Mouse (Mus musculus): ENCODE measurements around the gene Fam126b.
"Not testable (repeated sequence)": the region's sequence is repeated elsewhere in the genome, so short reads cannot be mapped to it uniquely, and the experiment has no call there.

The Fam126b gene

DNA sequence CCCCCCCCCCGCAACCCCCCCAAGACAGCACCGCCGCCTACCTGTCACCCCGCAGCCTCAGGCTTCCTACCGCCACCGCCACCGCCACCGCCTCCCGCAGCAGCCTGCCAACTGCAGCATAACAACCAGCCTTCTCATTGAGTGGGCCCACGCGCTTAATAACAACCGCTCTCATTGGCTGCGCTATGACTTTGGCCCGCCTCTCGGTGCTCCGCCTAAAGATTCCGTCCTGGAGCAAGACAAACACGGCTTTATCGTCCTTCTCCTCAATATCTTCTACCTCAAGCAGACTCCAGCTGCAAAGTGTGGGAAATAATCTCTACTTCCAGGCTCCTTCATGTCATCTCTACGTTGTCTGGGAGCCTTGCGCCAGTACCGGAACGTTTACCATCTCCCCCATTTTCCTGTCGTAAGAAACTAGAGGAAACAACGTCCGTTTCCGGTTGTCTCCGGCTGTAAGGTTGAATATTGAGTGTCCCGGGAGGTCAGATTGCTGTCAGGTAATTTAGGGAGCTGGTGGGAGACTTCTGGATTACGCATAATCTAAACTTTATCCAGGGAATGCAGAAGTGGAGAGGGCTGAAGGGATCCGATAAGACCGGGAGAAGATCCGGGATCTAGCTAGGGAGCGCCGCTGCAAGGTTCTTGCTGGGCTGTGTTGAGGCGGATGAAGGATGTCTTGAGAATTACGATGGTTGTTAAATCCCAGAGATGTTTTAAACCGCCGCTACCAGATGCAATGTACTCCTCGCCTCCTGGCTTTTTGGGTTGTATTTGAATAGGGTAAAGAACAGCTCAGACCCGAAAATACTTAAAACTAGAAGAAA, at the start of gene Fam126b, which contains the start of gene Ndufb3:
Gene Fam126b (minus strand): TSS at position 153 of the 827 bp plus-strand sequence.
Gene Ndufb3 (plus strand): TSS at position 214 of the 827 bp plus-strand sequence.
- DNase-seq (ENCODE audit: low spot score in 2 of 2): peak; percentile 88 to 89

DNA sequence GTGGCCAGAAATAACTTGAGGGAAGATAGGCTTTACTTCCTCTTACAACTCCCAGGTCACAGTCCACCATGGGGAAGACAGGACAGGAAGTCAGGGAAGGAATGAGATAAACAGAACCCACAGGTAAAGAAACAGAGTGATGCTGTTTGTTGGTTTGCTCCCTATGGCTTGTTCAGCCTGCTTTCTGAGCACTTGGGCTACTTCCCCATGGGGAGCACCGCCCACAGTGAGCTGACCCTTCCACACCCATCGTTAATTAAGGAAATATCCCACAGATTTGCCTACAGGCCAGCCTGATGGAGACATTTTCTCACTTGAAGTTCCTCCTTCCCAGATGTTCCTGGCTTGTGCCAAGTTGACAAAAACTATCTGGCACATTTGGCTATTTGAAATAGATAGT, 42.7 kb upstream of the Fam126b start:
- DNase-seq (ENCODE audit: low spot score in 2 of 2): not testable (repeated sequence)

DNA sequence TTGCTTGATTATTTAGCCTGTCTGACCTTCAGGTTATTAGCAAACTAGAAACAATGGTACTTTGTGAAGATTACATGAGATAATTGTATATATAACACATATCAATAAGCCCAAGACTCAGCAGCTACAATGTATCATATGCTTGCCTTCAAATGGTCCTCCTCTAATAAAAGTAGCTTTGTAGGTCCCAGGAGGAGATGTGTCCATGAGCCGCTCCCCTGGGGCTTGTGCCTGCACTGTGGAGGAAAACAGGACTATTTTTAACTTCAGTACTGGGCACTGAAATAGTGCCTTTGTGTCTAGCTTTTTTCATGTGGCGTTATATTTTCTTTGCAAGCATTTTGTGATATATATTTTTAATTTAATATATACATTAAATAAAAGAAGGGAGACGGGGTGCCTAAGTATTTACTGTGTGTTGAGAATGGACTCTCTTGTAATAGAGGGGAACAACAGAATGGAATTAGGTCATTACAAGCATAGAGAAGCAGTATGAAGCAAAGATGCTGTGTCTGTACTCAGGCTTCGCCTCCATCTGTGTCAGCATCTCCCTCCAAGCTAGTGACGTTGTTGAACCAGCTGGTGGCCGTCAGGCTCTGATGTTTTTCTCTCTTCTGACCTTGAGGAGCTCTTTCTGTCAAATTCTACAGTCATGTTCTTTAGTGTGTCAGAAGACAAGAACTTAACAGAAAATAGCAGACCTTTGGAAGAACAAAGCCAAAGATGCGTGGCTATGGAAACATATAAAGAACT, 36.0 kb upstream of the Fam126b start:
- DNase-seq (ENCODE audit: low spot score in 2 of 2): no peak

DNA sequence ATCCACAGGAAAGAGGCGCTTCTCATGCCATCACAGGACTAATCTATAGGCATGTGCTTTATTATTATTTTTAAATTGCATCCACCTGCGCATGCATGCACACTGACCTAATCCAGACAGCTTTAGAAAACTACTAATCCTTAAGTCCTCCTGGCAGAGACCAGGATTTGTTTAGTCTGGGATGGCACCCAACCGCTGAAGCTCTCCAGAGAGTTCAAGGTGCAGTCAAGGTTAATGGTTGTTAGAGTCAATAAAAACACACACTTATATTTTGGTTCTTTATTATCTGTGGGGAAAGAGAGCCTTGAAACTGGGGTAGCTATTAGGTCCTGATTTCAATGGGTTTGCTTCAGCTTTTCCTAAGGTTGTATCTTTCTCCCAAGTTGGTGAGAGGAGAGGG, 35.1 kb upstream of the Fam126b start:
- DNase-seq (ENCODE audit: low spot score in 2 of 2): no peak

DNA sequence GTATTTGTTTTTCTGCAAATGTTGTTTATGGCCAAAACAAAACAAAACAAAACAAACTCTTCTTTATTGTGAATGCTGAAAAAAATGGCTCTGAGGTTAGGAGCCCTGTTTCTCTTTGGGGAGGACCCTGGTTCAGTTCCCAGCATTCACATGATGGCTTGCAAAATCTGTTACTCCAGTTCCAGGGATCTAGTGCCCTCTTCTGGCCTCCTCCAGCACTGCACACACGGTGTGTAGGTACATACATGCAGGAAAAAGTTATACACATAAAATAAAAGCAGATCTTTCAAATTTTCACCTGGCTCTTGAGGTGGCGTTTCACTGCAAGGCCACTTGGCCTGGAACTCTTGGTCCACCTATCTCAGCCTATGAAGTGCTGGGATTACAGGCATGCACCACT, 32.6 kb upstream of the Fam126b start:
- DNase-seq (ENCODE audit: low spot score in 2 of 2): no peak

DNA sequence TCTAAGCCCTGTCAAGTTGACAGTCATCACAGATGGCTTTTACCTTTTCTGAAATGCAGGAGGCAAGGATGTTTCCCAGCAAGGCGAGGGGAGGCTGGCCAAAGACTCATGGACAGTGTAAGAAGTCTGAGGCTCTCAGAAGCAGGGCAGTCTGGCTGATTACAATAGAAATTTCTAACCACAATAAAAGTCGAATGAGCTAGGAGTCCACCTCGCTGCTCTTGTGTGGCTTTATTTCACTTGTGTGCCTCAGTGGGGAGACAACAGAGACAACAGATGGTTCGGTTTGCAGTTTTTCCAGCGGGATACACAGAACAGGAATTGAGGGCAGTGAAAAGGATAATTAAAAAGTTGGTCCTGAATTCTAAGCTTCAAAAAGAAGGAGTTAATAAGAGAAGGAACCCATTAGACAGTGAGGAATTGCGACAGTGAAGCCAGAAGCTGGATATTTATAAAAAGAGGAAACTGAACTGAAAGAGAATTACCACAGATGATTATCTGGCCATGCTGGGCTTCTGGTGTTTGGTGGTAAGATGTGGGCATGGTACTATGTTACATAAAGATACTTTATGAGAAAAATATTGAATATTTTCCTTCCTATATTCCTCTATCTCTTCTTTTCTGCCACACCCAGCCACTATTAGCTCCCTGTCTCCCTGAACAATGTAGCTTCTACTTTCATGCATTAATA, 32.0 kb upstream of the Fam126b start:
- DNase-seq (ENCODE audit: low spot score in 2 of 2): no peak

DNA sequence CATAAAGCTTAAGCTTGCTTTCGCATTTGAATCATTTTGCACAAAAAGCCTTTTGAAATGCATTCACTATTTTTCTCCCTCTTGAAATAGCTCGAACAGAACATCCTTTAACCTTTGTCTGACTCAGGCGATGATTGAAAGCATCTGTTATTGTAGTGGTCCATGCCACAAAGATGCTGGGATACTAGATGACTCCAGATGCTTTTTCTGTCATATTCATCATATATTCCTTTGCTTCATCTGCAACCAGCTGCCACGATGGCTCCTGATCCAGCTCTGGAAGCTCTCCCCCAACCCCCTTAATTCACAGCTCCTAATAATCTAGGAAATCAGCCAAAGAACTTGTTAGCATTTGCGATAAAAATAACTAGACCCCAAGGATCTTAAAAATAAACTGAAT, 31.0 kb upstream of the Fam126b start:
- DNase-seq (ENCODE audit: low spot score in 2 of 2): no peak

DNA sequence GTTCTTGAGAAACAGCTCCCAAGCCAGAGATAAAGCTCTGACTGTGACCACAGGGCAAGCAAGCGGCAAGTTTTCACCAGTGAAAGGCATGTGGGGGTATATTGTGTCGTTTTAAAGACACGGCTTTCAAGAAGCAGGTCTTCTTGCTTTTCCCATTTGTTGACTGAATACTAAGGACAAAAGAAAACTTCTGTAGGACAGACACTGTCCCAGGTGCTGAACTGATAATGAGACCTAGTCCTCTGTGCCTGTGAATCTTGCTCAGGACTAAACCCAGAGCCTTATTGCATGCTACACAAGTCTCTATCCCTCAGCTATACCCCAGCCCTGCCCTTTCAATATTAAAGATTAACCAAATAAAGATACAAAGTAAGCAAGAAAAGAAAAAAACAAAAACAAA, 30.1 kb upstream of the Fam126b start:
- DNase-seq (ENCODE audit: low spot score in 2 of 2): no peak

DNA sequence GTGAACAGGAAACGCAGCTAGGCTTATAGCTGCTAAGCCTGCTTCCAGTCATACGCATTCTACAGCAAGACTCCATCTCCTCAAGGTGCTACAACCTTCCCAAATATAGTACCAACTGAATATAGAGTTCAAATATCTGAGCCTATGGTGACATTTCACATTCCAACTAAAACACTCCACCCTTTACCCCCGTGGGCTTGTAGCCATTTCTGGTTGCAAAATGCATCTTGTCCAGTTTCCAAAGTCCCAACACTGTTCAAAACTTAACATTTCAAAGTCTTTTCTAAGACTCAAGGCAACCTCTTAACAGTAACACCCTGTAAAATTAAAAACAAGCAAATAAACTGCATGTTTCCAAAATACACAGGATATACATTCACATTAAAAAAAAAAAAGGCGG, 29.0 kb upstream of the Fam126b start:
- no peak for DNase-seq (ENCODE audit: low spot score in 2 of 2)

DNA sequence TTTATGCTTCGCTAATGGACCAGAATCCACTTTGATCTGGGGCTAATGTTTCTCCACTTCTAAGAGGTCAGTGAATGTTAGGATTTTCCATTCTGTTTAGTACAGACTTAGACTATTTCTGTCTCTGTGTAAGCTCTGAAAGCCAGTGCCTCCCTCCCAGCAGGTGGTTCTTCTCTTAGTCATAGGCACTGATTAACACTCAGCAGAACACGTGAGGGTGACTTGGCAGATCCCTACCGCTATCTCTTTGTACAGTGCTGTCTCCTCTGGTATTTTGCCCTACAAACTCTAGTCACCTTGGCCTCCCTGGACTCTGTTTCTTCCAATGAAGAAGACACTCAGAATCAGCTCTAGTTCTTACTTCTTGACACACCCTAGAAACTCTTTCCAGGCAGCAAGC, 28.3 kb upstream of the Fam126b start:
- DNase-seq (ENCODE audit: low spot score in 2 of 2): no peak

DNA sequence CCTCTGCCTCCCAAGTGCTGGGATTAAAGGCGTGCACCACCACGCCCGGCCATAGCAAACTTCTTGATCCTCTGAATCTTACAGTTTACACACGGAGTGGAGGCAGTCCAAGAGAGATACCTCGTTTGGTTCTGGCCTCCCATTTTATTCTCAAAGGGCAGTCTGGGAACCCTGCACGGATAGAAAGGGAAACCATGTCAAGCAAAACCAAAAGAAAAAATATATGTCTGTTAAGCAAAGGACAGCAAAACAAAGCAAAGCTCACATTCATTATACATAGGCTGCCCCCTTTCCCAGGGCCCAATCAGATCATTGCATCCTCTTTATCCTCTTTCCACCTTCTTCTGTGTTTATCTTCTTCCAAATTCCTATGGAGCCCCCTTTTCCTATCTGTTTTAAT, 27.7 kb upstream of the Fam126b start:
- peak in 1 of 2 experiments; percentile 10 for DNase-seq (ENCODE audit: low spot score in 2 of 2)

DNA sequence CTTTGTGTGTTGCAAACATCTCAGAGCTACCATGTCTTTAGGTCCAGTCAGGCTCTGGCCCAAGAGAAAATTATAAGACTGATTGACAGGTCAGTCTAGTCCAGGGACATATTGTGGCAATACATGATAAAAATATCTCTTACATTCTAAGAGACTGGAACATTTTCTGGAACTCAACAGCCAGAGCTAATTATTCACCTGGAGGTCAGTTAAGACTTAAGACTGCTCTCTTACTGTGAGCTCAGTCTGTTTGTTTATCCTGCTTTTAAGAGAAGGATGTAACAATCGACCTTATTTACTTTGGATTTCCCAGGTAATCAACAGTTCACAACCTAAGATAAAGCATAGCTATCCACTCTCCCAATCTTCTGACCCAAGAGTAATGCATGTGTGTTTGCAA, 24.5 kb upstream of the Fam126b start:
- no peak for DNase-seq (ENCODE audit: low spot score in 2 of 2)

DNA sequence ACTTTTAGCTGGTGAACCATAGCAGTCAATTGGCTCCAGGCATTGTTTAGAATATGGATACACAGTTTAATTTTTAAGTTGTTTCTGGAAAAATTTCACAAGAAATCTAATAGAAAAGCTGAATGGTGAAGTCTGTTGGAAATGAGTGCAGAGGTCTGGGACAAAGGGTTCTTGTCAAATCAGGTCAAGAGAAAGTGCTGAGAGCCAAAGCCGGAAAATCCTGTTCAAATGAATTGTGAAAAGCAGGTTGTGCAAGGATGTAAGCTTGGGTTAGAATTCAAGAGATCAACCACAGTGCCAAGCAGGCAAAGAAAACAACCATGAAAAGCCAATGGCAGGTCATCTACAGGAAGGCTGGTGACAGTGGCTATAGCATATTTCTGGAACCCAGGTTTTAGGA, 24.0 kb upstream of the Fam126b start:
- DNase-seq (ENCODE audit: low spot score in 2 of 2): no peak

DNA sequence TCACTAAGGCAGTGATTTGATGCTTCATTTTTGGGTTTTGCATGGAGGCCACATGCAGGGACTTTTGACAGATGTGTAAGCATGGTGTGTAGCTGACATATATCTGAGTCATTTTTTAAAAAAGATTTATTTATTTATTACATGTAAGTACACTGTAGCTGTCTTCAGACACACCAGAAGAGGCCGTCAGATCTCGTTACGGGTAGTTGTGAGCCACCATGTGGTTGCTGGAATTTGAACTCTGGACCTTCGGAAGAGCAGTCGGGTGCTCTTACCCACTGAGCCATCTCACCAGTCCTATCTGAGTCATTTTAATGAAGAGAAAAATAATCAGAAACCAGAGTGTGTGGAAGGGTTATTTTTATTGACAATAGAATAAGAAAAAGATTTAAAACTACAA, 23.5 kb upstream of the Fam126b start:
- not testable (repeated sequence) for DNase-seq (ENCODE audit: low spot score in 2 of 2)

DNA sequence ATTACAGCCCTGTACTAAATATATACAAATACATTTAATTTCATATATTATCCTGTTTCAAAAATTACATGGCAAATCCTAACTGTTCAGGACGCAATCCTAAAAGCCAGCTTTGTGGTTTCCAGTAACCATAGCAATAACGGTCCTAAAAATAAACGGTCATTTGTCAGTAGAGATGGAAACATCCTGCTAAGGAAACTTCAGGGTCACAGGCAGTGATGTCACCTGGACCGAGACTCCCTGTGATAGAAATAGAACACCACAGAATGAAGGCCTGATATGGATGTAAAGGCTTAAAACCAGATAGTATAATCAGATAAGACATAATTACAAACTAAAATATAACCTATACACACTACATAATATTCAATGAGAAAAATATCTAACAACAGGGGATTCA, 17.6 kb upstream of the Fam126b start:
- no peak for DNase-seq (ENCODE audit: low spot score in 2 of 2)

DNA sequence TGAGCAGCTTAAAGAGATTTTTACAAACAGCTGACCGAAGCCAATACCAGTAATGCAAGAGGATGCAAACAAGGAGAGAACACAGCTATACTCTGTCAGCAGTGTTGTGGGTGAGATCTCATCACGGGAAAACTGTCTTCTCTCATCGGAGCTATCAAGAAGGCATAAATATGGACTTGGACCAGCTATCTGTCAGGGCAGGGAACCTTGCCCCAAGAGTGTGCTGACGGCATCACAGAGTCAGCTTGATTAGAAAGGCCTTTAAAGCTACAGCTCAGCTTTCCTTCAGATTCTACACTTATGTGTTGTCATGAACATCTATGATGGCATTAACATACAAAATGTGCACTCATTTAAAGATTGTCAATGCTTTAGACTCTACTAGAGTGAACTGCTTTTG, 16.6 kb upstream of the Fam126b start:
- DNase-seq (ENCODE audit: low spot score in 2 of 2): no peak

DNA sequence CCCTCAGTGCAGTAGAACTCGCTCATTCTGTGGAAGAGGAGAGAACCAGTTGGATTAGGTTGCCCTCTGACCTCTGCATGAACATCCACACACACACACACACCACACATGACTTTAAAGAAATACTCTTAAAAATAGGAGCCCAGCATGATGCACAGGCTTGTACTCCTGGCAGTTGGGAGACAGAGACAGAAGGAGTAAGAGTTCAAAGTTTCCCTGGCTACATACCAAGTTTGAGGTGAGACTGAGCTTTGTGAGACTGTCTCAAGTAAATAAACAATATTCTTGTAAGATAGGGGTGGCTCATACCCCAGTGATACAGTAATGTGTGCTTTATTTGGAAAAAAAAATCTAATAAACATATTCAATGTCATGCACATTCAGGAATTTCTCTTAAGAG, 1.4 kb upstream of the Fam126b start:
- DNase-seq (ENCODE audit: low spot score in 2 of 2): no peak

DNA sequence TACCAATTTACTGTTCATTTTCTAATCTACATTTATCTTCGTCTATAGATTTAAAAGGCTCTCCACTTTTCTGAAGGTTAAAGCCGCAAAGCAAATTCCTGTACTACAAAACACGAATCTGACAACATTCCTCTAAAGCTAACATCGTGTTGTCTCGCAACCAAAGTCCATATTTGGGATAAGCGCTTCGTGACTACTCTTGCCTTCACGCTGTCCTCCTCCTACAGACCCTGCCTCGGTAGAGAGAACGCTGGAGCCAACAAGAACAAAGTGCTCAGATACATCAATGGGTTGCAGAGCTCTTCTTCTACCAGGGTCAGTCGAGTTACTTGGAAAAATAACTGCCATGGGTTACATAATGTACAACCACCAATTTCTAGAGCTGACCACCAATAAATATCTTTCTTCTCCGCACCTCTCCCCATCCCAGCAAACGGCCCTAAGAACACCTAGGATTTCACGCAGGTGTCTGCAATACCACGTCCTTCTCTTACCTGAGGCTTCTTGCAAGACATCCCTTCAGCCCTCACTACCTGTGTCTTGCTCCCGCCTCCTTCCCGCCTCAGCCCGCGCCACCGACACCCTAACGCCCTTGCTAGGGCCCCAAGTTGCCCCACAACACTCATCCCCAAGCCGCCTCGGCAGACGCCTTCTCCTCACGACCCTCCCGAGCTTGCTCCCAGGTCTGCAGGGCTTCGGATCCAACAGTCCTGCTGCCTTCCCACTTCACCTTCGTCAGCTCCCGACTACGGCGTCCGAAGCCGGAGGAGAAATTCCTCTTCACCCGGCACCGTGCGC, 551 bp downstream of the Fam126b start:
- DNase-seq (ENCODE audit: low spot score in 2 of 2): peak in 1 of 2 experiments; percentile 2

DNA sequence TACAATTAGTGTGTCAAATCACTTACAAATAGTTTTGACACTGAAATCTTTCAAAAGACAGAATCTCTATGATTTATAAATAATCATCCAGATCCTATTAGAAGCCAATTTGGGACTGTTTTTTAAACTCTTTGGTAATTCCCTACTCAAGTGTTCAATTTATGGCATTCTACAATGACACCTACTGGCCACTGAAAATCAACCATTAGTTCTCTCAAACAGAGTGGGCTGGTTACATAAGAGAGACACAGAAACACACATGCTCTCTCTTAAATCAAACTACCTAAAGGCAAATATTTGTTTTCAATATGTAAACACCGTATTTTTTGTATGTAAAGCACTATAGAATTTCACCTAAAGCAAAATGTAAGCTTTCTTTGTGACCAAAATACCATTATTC, 1.9 kb downstream of the Fam126b start:
- DNase-seq (ENCODE audit: low spot score in 2 of 2): no peak

DNA sequence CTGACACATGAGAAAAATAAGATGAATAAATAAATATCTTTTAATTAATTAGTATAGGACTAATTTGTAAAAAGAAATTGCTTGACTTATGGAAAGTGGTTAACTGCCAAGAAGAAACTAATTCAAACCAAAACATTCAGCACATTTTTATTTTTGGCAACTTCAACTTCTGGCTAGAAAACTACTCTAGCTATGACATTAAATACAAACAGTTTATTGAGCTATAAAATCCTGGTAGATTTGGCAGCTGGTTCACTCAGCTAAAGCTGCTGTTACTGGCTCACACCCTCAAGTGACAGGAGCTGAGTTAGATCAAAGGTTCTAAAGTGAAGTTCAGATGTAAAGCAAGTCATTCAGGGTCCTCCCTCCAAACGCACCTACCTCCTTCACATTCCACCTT, 3.5 kb downstream of the Fam126b start:
- no peak for DNase-seq (ENCODE audit: low spot score in 2 of 2)

DNA sequence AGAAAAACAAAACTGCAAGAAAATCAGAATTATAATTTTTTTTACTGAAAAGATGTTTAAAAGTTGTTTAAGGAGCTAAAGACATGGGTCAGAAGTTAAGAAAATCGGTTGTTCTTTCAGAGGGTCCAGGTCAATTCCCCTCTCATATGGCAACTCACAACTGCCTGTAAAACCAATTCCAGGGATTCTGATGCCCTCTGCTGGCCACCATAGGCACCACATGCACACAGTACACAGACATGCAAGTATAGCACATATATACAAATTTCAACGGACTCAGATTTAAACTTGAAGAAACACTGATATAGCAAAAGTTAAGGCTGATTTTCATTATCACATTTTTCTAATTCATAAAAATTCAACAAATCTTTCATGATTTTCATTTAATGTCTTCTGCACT, 6.9 kb downstream of the Fam126b start:
- peak in 1 of 2 experiments; percentile 29 for DNase-seq (ENCODE audit: low spot score in 2 of 2)

DNA sequence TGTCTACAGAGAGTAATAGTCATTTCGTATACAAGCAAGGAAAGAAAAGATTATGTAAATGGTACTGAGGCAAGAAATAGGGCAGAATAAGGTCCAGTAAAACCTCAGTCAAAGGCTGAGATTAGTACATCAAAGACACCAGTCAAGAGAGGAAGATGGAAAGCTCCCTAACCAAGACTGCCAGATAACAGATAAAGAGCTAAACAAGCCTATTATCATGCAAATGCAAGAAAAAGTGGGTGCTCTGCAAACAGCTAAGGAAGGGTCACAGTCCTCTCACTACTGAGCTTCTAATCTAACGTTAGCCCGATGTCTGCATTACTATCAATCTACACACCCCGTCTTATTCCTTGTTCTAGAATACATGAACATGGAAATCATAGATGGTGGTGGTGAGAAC, 15.7 kb downstream of the Fam126b start:
- no peak for DNase-seq (ENCODE audit: low spot score in 2 of 2)

Data from natural killer cell, adult 2 months (primary cell).